Mouse (Mus musculus): ENCODE results near the gene Zswim5.

- TF ChIP-seq ZC3H11A (IDR thresholded peaks at IDR 0.05; ENCODE audit: borderline replicate concordance, low read depth, low read length) (no peak), ZNF384 (IDR thresholded peaks at IDR 0.05; ENCODE audit: low read depth, low read length) (no peak), MAFK (IDR thresholded peaks at IDR 0.05; ENCODE audit: insufficient read depth, low read depth, low read length) (no peak)
These were observed 74.5 kb downstream of the Zswim5 start for GRCm38 (mm10) chr4:116951642-116952041.
